Comparison of ENCODE assay signal across 9 mouse cellular contexts in the genomic region with DNA sequence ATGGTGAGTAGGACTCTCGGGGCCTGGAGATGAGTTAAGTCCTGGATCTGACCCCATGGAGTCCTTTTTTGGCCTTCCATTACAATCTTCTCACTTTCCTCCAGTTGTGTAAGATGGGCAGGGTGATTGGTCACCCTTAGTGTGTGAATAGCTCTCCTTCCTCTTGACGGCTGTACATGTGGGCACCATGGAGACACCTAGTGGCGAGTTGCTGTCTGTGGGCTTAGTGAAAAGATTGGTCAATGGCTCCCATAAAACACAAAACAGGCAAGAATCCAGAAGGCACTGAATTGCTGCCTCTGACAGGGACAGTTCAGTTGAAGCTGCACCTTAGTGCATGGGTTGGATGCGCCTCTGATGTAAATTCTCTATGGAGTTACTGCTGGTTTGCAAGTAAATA. TPM values are rescaled to one million over a fixed set of nuclear protein-coding genes. Genes with fewer than 3 reads are reported as not detected.
DNase-seq lines count a peak whose midpoint lies in the region; ATAC-seq and TF ChIP-seq lines count a peak whose summit lies in the region.
"Had no signal": no experiment of that assay in that cellular context is flagged by ENCODE, and none has a peak within 500 bp of the region (broad histone marks: within the 10 kb centered on the region; RNA-seq: fewer than 3 reads in every experiment).

No protein-coding gene starts in this region.

- H3K4me3 ChIP-seq in thymus, adult 2 months (ENCODE audit: control insufficient read depth, insufficient read depth, low read length), result no peak overlapping the region
- no peak overlapping the region for H3K4me3 ChIP-seq in forebrain, embryonic 15.5 days
- no peak overlapping the region for H3K4me3 ChIP-seq in hindbrain, embryonic 15.5 days
- H3K4me3 ChIP-seq in left cerebral cortex, adult 2 months, result no peak overlapping the region
- H3K4me3 ChIP-seq in midbrain, embryonic 13.5 days (replicated peaks), result no peak overlapping the region

- H3K36me3 ChIP-seq in thymus, adult 2 months (ENCODE audit: control insufficient read depth, insufficient read depth, low read length), result no peaks in the 10 kb centered on the region
- no peaks in the 10 kb centered on the region for H3K36me3 ChIP-seq in forebrain, embryonic 15.5 days
- no peaks in the 10 kb centered on the region for H3K36me3 ChIP-seq in hindbrain, embryonic 15.5 days
- no peaks in the 10 kb centered on the region for H3K36me3 ChIP-seq in midbrain, embryonic 13.5 days

- H3K9me3 ChIP-seq in forebrain, embryonic 15.5 days, result no peaks in the 10 kb centered on the region
- no peaks in the 10 kb centered on the region for H3K9me3 ChIP-seq in hindbrain, embryonic 15.5 days
- H3K9me3 ChIP-seq in midbrain, embryonic 13.5 days, result no peaks in the 10 kb centered on the region

- no peaks in the 10 kb centered on the region for H3K4me1 ChIP-seq in thymus, adult 2 months (replicated peaks; ENCODE audit: control insufficient read depth, insufficient read depth, low read length)
- no peaks in the 10 kb centered on the region for H3K4me1 ChIP-seq in forebrain, embryonic 15.5 days
- 0 out of 2 replicates have a peak, but pooled peaks cover 3% of the 10 kb centered on the region for H3K4me1 ChIP-seq in hindbrain, embryonic 15.5 days (replicated peaks)
- no peaks in the 10 kb centered on the region for H3K4me1 ChIP-seq in midbrain, embryonic 13.5 days (replicated peaks)

- H3K4me2 ChIP-seq in forebrain, embryonic 15.5 days (replicated peaks), result no peak overlapping the region
- H3K4me2 ChIP-seq in hindbrain, embryonic 15.5 days, result no peak overlapping the region
- H3K4me2 ChIP-seq in midbrain, embryonic 13.5 days (replicated peaks), result no peak overlapping the region

- no peak overlapping the region for H3K9ac ChIP-seq in forebrain, embryonic 15.5 days (replicated peaks)
- no peak overlapping the region for H3K9ac ChIP-seq in hindbrain, embryonic 15.5 days
- H3K9ac ChIP-seq in midbrain, embryonic 13.5 days (replicated peaks), result no peak overlapping the region

- intact Hi-C loops in left cerebral cortex, adult 2 months (cut with DNase I), result loop anchor here (1.0 kb wide), 1 partner anchor 93 kb away; no protein-coding TSS in a partner anchor

- WGBS in thymus, adult 2 months, result 25% methylated on average over 4 of the region's 4 CpGs
- WGBS in forebrain, embryonic 15.5 days, result 22% methylated on average over 4 of the region's 4 CpGs
- 21% methylated on average over 4 of the region's 4 CpGs for WGBS in hindbrain, embryonic 15.5 days
- 25% methylated on average over 4 of the region's 4 CpGs for WGBS in midbrain, embryonic 13.5 days

- no peak for TF ChIP-seq POLR2A in thymus, adult 2 months (IDR thresholded peaks at IDR 0.05; ENCODE audit: control insufficient read depth, extremely low read depth, insufficient read depth, low read length, poor library complexity)

- peak; percentile 43 for DNase-seq in thymus, adult 2 months
- no peak for DNase-seq in thymus, adult 18-20 months
- peak; percentile 28 for DNase-seq in c-Kit-positive CD71-negative TER-119-negative erythroid progenitor cells, embryonic 14.5 days (ENCODE audit: low read depth)
- DNase-seq in left cerebral cortex, adult 2 months (ENCODE audit: extremely low spot score in 1 of 2, low spot score in 2 of 2), result peak; percentile 63 to 70
- DNase-seq in thymus, postnatal 0 days (ENCODE audit: low spot score), result peak; percentile 18

- no peaks in the 10 kb centered on the region for H3K27me3 ChIP-seq in thymus, adult 2 months (ENCODE audit: control insufficient read depth, insufficient read depth, low read length)
- no peaks in the 10 kb centered on the region for H3K27me3 ChIP-seq in forebrain, embryonic 15.5 days
- H3K27me3 ChIP-seq in hindbrain, embryonic 15.5 days, result no peaks in the 10 kb centered on the region
- H3K27me3 ChIP-seq in midbrain, embryonic 13.5 days, result no peaks in the 10 kb centered on the region; the same call in 1 of the 2 replicates

- 0 out of 2 replicates have a peak, but pooled peaks have one; percentile 43 for ATAC-seq in forebrain, embryonic 15.5 days (replicated peaks)
- peak; percentile 77; the same call in 1 of the 2 replicates for ATAC-seq in hindbrain, embryonic 15.5 days (ENCODE audit: low FRiP score, low read depth)
- ATAC-seq in midbrain, embryonic 13.5 days, result peak; percentile 79

- no peak for TF ChIP-seq CTCF in thymus, adult 2 months (IDR thresholded peaks at IDR 0.05; ENCODE audit: borderline replicate concordance, control insufficient read depth, extremely low read depth, insufficient read depth, low read length, poor library complexity)
- TF ChIP-seq CTCF in left cerebral cortex, adult 2 months (IDR thresholded peaks at IDR 0.05), result peak; percentile 82

- no peak overlapping the region for H3K27ac ChIP-seq in thymus, adult 2 months (ENCODE audit: control insufficient read depth, insufficient read depth, low read length)
- H3K27ac ChIP-seq in forebrain, embryonic 15.5 days (replicated peaks), result no peak overlapping the region
- H3K27ac ChIP-seq in hindbrain, embryonic 15.5 days (replicated peaks), result no peak overlapping the region
- H3K27ac ChIP-seq in left cerebral cortex, adult 2 months, result no peak overlapping the region
- H3K27ac ChIP-seq in midbrain, embryonic 13.5 days, result no peak overlapping the region

RNA-seq across cellular contexts. Expression of gene Rims4, which starts 33.3 kb away (rescaled TPM):
- 0.04 and 0.18 TPM in 2 replicates for polyA plus RNA-seq in thymus, adult 2 months (2012; rRNA removed)
- polyA plus RNA-seq in forebrain, embryonic 15.5 days (2015; fragmentation: Nextera tagmentation; extraction: Ambion mirVana), result 7.3 and 7.7 TPM in 2 replicates
- 18.2 and 21.5 TPM in 2 replicates for polyA plus RNA-seq in hindbrain, embryonic 15.5 days (2015; fragmentation: Nextera tagmentation; extraction: Ambion mirVana)
- total RNA-seq in left cerebral cortex, adult 2 months (2021), result 10 to 100 TPM; 85.4 to 89.5 TPM
- 6.9 and 8.1 TPM in 2 replicates for polyA plus RNA-seq in midbrain, embryonic 13.5 days (2015; fragmentation: Nextera tagmentation; extraction: Ambion mirVana)
- not detected in 2 replicates for polyA plus RNA-seq in thymus, postnatal 0 days (2015; fragmentation: Nextera tagmentation; extraction: Ambion mirVana)
- total RNA-seq: neutrophil, adult 5-6 weeks had no signal

RNA-seq across cellular contexts. Expression of gene Ywhab, which starts 43.0 kb away (rescaled TPM):
- polyA plus RNA-seq in thymus, adult 2 months (2012; rRNA removed), result 39.1 and 42.5 TPM in 2 replicates
- polyA plus RNA-seq in forebrain, embryonic 15.5 days (2015; fragmentation: Nextera tagmentation; extraction: Ambion mirVana), result 431 and 450 TPM in 2 replicates
- 488 and 498 TPM in 2 replicates for polyA plus RNA-seq in hindbrain, embryonic 15.5 days (2015; fragmentation: Nextera tagmentation; extraction: Ambion mirVana)
- total RNA-seq in left cerebral cortex, adult 2 months (2021), result 100 to 1,000 TPM; 440 to 460 TPM
- 401 and 431 TPM in 2 replicates for polyA plus RNA-seq in midbrain, embryonic 13.5 days (2015; fragmentation: Nextera tagmentation; extraction: Ambion mirVana)
- polyA plus RNA-seq in thymus, postnatal 0 days (2015; fragmentation: Nextera tagmentation; extraction: Ambion mirVana), result 265 and 278 TPM in 2 replicates

Comparison
In these comparisons a context has a peak if more than half of its experiments do, and no peak if none do; other contexts are left out.
1. DNase-seq: peak in thymus, adult 2 months (single experiment), c-Kit-positive CD71-negative TER-119-negative erythroid progenitor cells, embryonic 14.5 days (single experiment), left cerebral cortex, adult 2 months (2 of 2) and thymus, postnatal 0 days (single experiment); none in thymus, adult 18-20 months (0 of 2).
2. Peak in every context shown above with its lines, with median percentiles within 50 percentile points of each other: ATAC-seq.